Mouse (Mus musculus): ENCODE measurements around the gene 0610010F05Rik. TPM values are rescaled to one million over a fixed set of nuclear protein-coding genes. Genes with fewer than 3 reads are reported as not detected.
"Not testable (repeated sequence)": the region's sequence is repeated elsewhere in the genome, so short reads cannot be mapped to it uniquely, and the experiment has no call there.

Gene 0610010F05Rik
- polyA plus RNA-seq, 1 experiment = 12.0 TPM

DNA sequence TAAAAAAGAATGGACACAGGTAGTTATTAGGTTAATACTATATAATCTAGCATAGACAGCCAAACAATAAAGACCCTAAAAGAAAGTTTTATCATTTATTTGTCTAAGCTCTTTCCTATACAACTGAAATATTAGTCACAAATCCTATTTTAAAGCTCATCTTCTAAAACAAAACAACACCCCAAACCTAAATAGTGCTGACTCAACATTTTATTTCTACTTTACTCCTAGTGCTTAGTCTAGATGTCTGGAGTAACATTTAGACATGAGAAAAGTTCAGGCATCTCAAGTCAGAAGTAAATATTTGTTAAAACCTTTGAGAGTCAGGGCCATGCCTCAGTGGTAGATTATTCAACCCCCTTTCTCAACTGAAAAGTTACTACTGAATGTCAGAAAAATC lies 14.0 kb upstream of the 0610010F05Rik start:
- Histone ChIP-seq H3K4me3 (ENCODE audit: control insufficient read depth, low read depth, low read length) (no peak overlapping the region), H3K4me1 (ENCODE audit: control insufficient read depth, insufficient read depth, low read length) (no peaks in the 10 kb centered on the region), H3K27me3 (ENCODE audit: control insufficient read depth, insufficient read depth, low read length) (no peaks in the 10 kb centered on the region), H3K27ac (ENCODE audit: control insufficient read depth, insufficient read depth, low read depth, low read length) (no peak overlapping the region), H3K36me3 (ENCODE audit: control insufficient read depth, insufficient read depth, low read length) (no peaks in the 10 kb centered on the region; the same call in 1 of the 2 replicates)
- TF ChIP-seq POLR2A (IDR thresholded peaks at IDR 0.05; ENCODE audit: control insufficient read depth, low read depth, low read length) (no peak), CTCF (IDR thresholded peaks at IDR 0.05; ENCODE audit: control insufficient read depth, insufficient read depth, insufficient replicate concordance, low read depth, low read length) (no peak)

DNA sequence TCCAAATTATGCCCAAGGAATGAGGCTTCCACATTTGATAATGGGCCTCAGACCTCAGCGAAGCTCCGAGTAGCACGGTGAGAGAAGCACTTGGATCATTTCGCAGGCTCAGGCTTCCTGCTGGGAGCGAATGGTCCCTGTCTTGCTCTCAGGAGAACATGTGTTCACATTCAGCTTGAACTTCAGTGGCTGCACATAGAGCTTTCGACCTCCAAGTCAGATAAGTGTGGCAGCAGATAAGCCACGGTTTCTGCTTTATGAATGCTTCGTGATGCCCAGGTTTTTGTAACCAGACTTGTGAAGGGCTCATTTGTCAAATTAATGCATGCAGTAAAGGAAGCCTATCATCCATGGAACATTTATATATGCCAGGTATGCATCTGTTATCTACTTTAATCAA lies 1.1 kb upstream of the 0610010F05Rik start:
- H3K4me1 ChIP-seq (ENCODE audit: control insufficient read depth, insufficient read depth, low read length) = peaks cover 6% of the 10 kb centered on the region
- TF ChIP-seq CTCF (IDR thresholded peaks at IDR 0.05; ENCODE audit: control insufficient read depth, insufficient read depth, insufficient replicate concordance, low read depth, low read length) (no peak), POLR2A (IDR thresholded peaks at IDR 0.05; ENCODE audit: control insufficient read depth, low read depth, low read length) (no peak)
- no peak overlapping the region for H3K4me3 ChIP-seq (ENCODE audit: control insufficient read depth, low read depth, low read length)
- peaks cover 1% of the 10 kb centered on the region; the same call in 1 of the 2 replicates for H3K36me3 ChIP-seq (ENCODE audit: control insufficient read depth, insufficient read depth, low read length)
- no peaks in the 10 kb centered on the region for H3K27me3 ChIP-seq (ENCODE audit: control insufficient read depth, insufficient read depth, low read length)
- no peak overlapping the region for H3K27ac ChIP-seq (ENCODE audit: control insufficient read depth, insufficient read depth, low read depth, low read length)

DNA sequence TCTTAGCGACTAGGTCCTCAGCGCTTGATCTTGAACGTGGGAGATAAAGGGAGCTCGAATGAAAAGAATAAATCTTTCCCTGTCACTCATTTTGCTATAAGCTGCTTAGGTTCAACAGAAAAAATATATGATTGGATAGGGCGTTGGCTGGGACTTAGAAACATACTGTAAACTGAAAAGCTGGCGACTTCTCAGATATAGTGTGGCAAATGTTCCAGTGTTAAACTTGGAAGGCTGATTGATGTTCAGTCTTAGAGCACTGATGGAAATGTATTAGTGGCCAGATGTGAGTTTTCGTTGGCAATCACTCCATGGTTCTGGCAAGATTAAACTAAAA lies 408 bp upstream of the 0610010F05Rik start:
- Histone ChIP-seq H3K27ac (ENCODE audit: control insufficient read depth, insufficient read depth, low read depth, low read length) (no peak overlapping the region), H3K27me3 (ENCODE audit: control insufficient read depth, insufficient read depth, low read length) (no peaks in the 10 kb centered on the region), H3K4me3 (ENCODE audit: control insufficient read depth, low read depth, low read length) (peak overlapping the region; percentile 68), H3K4me1 (ENCODE audit: control insufficient read depth, insufficient read depth, low read length) (peaks cover 6% of the 10 kb centered on the region), H3K36me3 (ENCODE audit: control insufficient read depth, insufficient read depth, low read length) (peaks cover under 1% of the 10 kb centered on the region; the same call in 1 of the 2 replicates)
- no peak for TF ChIP-seq POLR2A (IDR thresholded peaks at IDR 0.05; ENCODE audit: control insufficient read depth, low read depth, low read length)
- TF ChIP-seq CTCF (IDR thresholded peaks at IDR 0.05; ENCODE audit: control insufficient read depth, insufficient read depth, insufficient replicate concordance, low read depth, low read length) = no peak

DNA sequence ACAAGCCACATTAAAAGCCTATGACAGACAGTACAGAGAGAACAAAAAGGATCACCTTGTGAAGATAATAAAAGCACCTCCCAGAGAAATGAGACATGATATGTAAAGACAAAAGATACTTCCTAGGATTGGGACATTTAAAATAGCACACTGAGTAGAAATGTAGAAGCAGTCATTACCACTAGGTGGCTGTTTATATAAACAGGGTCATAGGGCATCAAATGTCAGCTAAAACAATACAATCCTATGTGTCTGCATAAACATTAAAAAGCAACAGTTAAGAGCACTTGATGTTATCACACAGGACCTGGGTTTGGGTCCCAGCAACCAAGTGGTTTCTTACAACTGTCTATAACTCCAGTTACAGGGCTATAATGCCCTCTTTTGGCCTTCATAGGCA lies 2.8 kb downstream of the 0610010F05Rik start:
- TF ChIP-seq CTCF (IDR thresholded peaks at IDR 0.05; ENCODE audit: control insufficient read depth, insufficient read depth, insufficient replicate concordance, low read depth, low read length) (no peak), POLR2A (IDR thresholded peaks at IDR 0.05; ENCODE audit: control insufficient read depth, low read depth, low read length) (no peak)
- H3K36me3 ChIP-seq (ENCODE audit: control insufficient read depth, insufficient read depth, low read length) = no peaks in the 10 kb centered on the region
- H3K4me3 ChIP-seq (ENCODE audit: control insufficient read depth, low read depth, low read length) = no peak overlapping the region
- peaks cover 6% of the 10 kb centered on the region for H3K4me1 ChIP-seq (ENCODE audit: control insufficient read depth, insufficient read depth, low read length)
- no peaks in the 10 kb centered on the region for H3K27me3 ChIP-seq (ENCODE audit: control insufficient read depth, insufficient read depth, low read length)
- no peak overlapping the region for H3K27ac ChIP-seq (ENCODE audit: control insufficient read depth, insufficient read depth, low read depth, low read length)

DNA sequence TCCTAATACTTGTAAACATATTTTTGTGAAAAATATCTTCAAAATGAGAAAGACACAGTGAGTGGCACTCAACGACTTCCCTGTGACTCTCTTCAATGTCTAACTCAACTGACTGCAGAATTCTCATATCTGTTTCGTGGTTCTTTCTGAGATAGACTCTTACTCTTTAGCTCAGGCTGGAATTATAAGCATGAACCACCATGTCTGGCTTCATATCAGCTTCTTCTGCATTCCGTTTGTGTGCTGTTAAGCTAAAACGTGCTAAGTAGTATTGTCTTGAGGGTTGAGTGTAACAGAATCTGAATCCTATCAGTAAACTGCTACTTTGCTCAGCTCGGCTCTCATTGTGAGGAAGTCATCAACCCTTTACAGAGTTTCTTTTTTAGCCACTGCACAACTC lies 14.4 kb downstream of the 0610010F05Rik start:
- no peak overlapping the region for H3K27ac ChIP-seq (ENCODE audit: control insufficient read depth, insufficient read depth, low read depth, low read length)
- no peaks in the 10 kb centered on the region for H3K4me1 ChIP-seq (ENCODE audit: control insufficient read depth, insufficient read depth, low read length)
- no peak for TF ChIP-seq CTCF (IDR thresholded peaks at IDR 0.05; ENCODE audit: control insufficient read depth, insufficient read depth, insufficient replicate concordance, low read depth, low read length)
- no peak for TF ChIP-seq POLR2A (IDR thresholded peaks at IDR 0.05; ENCODE audit: control insufficient read depth, low read depth, low read length)
- no peaks in the 10 kb centered on the region for H3K27me3 ChIP-seq (ENCODE audit: control insufficient read depth, insufficient read depth, low read length)
- no peak overlapping the region for H3K4me3 ChIP-seq (ENCODE audit: control insufficient read depth, low read depth, low read length)
- H3K36me3 ChIP-seq (ENCODE audit: control insufficient read depth, insufficient read depth, low read length) = no peaks in the 10 kb centered on the region; the same call in 1 of the 2 replicates

DNA sequence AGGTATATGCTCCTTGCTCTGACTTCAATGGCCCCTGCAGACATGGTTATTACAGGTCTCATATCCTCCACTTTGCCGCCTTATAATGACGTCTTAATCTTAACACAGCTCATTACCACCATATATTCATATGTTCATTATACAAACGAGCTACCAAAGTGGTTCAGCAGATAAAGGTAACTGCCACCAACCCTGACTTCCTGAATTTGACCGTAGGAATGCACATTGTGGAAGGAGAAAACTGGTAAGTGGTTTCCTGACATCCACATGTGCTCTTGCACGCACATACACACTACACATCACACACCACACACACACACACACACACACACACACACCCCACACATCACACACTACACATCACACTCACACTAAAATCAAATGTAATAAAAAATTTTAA lies 18.9 kb downstream of the 0610010F05Rik start:
- Histone ChIP-seq H3K4me3 (ENCODE audit: control insufficient read depth, low read depth, low read length) (no peak overlapping the region), H3K4me1 (ENCODE audit: control insufficient read depth, insufficient read depth, low read length) (no peaks in the 10 kb centered on the region), H3K36me3 (ENCODE audit: control insufficient read depth, insufficient read depth, low read length) (no peaks in the 10 kb centered on the region), H3K27me3 (ENCODE audit: control insufficient read depth, insufficient read depth, low read length) (no peaks in the 10 kb centered on the region), H3K27ac (ENCODE audit: control insufficient read depth, insufficient read depth, low read depth, low read length) (no peak overlapping the region)
- TF ChIP-seq CTCF (IDR thresholded peaks at IDR 0.05; ENCODE audit: control insufficient read depth, insufficient read depth, insufficient replicate concordance, low read depth, low read length) (no peak), POLR2A (IDR thresholded peaks at IDR 0.05; ENCODE audit: control insufficient read depth, low read depth, low read length) (no peak)

DNA sequence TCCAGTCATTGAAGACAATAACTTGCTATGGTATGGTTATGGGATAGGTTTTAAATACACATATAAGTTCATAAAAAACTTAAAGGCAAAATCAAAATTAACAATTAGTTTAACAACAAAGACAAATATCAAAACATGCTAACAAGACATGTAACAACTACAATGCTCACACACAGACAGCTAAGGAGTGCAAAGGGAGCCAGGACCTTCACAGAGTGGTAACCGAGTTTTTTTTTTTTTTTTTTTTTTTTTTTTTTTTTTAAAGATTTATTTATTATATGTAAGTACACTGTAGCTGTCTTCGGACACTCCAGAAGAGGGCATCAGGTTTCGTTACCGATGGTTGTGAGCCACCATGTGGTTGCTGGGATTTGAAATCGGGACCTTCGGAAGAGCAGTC lies 26.1 kb downstream of the 0610010F05Rik start:
- H3K4me3 ChIP-seq (ENCODE audit: control insufficient read depth, low read depth, low read length); H3K36me3 ChIP-seq (ENCODE audit: control insufficient read depth, insufficient read depth, low read length); H3K27me3 ChIP-seq (ENCODE audit: control insufficient read depth, insufficient read depth, low read length); H3K4me1 ChIP-seq (ENCODE audit: control insufficient read depth, insufficient read depth, low read length); H3K27ac ChIP-seq (ENCODE audit: control insufficient read depth, insufficient read depth, low read depth, low read length): not testable (repeated sequence)

DNA sequence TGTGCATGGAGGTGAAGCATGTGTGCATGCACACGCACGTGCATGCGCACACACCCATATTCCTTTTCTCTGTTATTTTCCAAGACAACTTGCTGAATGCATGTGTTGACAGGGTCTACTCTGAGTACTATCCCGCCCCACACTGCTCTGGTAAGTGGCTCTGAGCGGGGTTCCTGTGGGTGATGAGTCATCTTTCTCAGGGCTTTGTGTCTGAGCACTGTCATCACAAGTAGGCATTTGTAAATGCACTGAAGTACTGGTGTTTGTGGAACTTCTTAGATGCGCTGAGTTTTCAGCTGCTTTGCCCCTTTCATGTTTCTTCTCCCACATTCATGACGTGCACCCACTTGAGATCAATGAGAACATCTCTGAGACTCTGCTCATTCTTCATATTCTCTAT lies 63.3 kb downstream of the 0610010F05Rik start:
- TF ChIP-seq POLR2A (IDR thresholded peaks at IDR 0.05; ENCODE audit: control insufficient read depth, low read depth, low read length) = no peak
- no peak for TF ChIP-seq CTCF (IDR thresholded peaks at IDR 0.05; ENCODE audit: control insufficient read depth, insufficient read depth, insufficient replicate concordance, low read depth, low read length)
- Histone ChIP-seq H3K36me3 (ENCODE audit: control insufficient read depth, insufficient read depth, low read length) (peaks cover 2% of the 10 kb centered on the region), H3K4me3 (ENCODE audit: control insufficient read depth, low read depth, low read length) (no peak overlapping the region), H3K27ac (ENCODE audit: control insufficient read depth, insufficient read depth, low read depth, low read length) (no peak overlapping the region), H3K4me1 (ENCODE audit: control insufficient read depth, insufficient read depth, low read length) (no peaks in the 10 kb centered on the region), H3K27me3 (ENCODE audit: control insufficient read depth, insufficient read depth, low read length) (no peaks in the 10 kb centered on the region)

All from testis, adult 2 months (tissue).